Mouse (Mus musculus) right cerebral cortex, adult 18-20 months (tissue): ENCODE measurements around the gene Slc25a12.
A peak's percentile ranks its signal among the peaks of the same experiment; 100 is the strongest.
"Not testable (repeated sequence)": the region's sequence is repeated elsewhere in the genome, so short reads cannot be mapped to it uniquely, and the experiment has no call there.

Experiments used
- DNase-seq: peaks from one replicate; pipeline ENCODE4 v3.0.0; 2022; ENCODE audit warnings: mixed read lengths

Gene Slc25a12

GRCm38 (mm10) chr2:71367125-71367880, at the start of gene Slc25a12:
Gene Slc25a12 (minus strand): TSS chr2:71367749.
- peak; percentile 79 for DNase-seq

GRCm38 (mm10) chr2:71405613-71406012, 38.1 kb upstream of the Slc25a12 start:
- DNase-seq: no peak

DNA sequence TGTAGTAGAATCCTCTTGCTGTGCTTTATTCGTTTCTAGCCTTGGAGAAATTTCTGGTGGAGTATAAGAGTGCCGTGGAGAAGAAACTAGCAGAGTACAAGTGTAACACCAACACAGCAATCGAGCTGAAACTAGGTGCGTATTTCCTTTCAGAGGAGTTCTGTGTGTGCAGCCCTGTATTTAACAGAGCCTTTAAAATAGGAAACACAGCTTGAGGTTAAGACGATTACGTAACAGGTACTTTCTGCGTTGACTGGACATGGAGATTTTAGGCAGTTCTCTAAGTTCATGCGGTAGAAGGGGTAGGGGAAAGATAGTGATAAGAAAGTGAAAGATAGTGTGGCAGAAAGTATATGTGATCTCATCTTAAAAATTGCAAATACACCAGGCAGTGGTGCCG, 22.3 kb upstream of the Slc25a12 start:
- no peak for DNase-seq

- peak; percentile 97 for DNase-seq
Measured at GRCm38 (mm10) chr2:71388951-71389763, 21.6 kb upstream of the Slc25a12 start, which contains the start of gene Hat1. Gene Hat1 (plus strand): TSS chr2:71388958.

- no peak for DNase-seq
Measured at GRCm38 (mm10) chr2:71387766-71388165, 20.2 kb upstream of the Slc25a12 start.

DNA sequence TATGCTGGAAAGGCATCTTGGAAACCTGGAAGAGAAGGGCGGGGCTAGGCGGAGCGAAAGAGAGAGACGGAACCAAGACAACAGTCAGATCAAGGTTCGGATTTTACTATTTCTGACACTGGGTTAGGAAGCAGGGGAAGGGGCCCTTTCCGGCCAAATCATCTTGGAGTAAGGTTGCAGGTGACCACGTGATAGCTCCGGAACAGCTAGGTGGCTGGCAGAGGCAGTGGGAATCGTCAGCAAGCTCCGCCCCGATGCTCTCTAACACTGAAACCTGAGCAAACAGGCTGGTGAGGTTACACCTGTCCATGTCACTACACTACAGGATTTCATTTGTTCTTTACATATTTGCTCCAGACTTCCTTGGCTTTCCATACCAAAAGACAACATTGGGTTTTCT, 16.3 kb upstream of the Slc25a12 start:
- DNase-seq: no peak

DNA sequence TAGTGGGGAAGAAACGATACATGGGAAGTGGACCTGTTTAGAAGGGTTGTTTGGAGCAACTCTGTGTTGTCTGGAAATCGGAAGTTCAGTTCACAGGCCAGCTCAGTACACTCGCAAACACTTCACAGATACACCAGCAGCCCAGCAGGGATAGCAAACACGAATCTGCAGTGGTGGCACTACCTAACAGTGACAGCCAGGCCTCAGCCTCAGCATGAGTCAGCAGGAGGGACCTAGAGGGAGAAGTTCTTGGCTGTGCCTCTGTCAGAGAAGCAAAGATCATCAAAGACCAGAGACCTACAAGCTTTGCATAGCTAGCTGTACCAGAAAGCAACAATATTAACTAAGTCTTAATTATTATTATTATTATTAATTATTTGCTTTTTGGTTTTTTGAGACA, 14.4 kb upstream of the Slc25a12 start:
- no peak for DNase-seq

DNA sequence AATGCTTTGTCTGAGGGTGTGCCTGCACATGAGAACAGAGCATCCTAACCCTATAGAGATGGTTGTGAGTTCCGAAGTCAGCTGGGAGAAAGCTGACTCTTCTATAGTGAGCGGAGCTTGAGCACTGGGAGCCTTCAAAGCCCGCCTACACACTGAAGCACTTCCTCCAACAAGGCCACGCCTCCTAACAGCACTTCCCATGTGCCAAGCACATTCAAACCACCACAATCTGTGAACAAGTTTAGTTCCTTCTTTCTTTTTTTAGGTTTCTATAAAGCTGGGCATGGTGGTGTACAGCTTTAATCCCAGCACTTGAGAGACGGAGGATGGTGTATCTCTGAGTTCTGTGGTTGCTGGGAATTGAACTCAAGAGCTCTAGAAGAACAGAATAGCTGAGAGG, 9.9 kb upstream of the Slc25a12 start:
- DNase-seq: no peak

GRCm38 (mm10) chr2:71376433-71376906, 8.9 kb upstream of the Slc25a12 start:
- DNase-seq: no peak

- DNase-seq: no peak
Measured at GRCm38 (mm10) chr2:71374275-71375155, 7.0 kb upstream of the Slc25a12 start.

GRCm38 (mm10) chr2:71372261-71372660, 4.7 kb upstream of the Slc25a12 start:
- DNase-seq: not testable (repeated sequence)

- DNase-seq: peak; percentile 76
Measured at GRCm38 (mm10) chr2:71371790-71372189, 4.2 kb upstream of the Slc25a12 start.

DNA sequence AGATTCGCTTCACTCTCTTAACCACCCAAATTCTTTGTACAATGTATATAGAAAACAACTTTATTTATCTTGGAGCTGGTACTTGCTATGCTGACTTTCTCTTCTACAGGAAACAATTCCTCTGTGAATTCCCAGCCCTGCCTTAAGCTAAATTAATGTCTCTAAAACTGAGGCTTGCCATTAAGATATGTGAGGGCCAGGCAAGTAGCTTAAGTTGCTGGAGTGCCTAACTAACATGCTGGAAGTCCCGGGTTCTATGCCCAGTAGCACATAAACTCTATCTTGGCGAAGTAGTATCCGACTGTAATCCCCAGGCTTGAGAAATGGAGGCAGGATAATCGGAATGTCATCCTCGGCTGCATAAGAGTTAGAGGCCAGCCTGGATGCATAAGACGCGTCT, 537 bp upstream of the Slc25a12 start:
- no peak for DNase-seq

- DNase-seq: no peak
Measured at GRCm38 (mm10) chr2:71366618-71367124, 878 bp downstream of the Slc25a12 start.

GRCm38 (mm10) chr2:71360192-71360591, 7.4 kb downstream of the Slc25a12 start:
- DNase-seq: no peak

GRCm38 (mm10) chr2:71358347-71358746, 9.2 kb downstream of the Slc25a12 start:
- DNase-seq: no peak

- no peak for DNase-seq
Measured at GRCm38 (mm10) chr2:71354055-71354425, 13.5 kb downstream of the Slc25a12 start.

DNA sequence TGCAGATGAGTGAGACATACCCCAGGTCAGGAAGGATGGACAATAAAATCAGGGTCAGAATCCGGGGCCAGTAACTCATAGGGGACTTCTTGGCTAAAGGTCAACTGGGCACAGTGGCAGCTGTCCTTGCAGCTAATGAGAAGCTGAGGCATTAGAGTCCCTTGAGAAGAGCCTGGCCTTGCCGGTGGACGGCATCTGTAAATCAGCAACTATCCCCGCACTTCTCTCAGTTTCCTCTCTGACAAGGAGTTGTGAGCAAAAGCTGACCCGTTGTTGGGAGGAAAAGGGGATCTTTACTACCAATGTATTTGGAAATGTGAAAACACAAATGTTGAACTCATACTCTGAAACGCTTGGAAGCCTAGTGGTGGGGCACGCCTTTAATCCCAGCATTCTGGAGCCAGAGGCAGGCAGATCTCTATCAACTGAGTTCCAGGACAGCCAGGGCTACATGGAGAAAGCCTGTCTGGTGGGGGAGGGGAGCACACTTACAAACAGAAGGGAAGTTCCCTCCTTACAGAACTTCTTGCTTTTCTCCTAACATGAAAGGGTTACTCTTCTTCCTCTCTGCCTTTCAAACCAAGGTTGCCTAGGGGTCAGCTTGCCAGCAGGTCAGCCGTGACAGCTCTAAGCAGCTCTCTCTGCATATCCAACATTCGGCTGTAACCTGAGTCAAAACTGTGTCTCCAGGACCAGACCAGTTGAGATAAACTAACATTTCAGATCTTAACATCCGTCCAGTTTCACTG, 14.1 kb downstream of the Slc25a12 start:
- no peak for DNase-seq

DNA sequence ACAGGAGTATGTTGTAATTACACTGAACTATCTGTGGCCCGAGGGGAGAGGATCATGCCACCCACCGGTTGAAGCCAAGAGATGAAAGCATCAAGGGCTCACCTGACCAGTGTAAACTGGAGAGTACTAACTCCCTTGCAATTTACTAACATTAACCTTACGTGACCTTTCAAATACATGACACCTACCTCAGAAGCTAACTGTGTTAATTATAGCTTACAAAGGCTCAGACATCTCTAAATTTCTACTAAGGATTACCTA, 15.9 kb downstream of the Slc25a12 start:
- DNase-seq: no peak

DNA sequence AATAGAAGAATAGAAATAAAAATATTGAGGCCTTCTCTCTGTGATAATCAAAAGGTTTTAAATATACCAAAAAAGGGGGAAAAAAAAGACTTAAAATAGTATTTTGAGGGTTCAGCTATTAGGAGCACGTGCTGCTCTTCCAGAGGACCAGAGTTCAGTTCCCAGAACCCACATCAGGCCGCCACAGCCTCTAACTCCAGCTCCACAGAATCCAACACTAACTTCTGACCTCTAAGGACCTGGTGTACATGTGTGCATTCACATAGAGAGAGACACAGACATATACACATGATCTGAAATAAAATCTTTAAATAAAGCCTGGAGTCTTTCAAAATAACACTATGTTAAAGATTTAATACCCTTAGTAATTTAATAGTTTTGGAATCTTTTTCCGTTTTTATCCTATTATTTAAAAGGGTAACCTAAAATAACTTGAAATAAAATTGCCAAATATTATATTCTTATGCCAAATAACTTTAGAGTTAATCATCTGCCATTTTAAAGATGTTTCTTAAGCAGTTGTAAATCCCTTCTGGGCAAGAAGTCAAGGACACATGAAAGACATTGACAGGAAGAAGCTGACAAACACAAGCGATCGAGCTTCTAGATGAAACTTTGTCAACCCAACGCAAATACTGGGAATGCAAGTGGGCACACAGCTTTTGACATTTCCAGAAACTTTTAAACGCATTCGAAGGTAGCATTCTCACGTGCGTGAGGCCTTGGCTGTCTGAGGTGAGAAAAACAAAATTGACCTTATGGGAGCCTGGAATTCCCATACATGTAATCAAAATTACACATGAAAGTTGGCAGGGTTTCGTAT, 16.4 kb downstream of the Slc25a12 start:
- DNase-seq: no peak

GRCm38 (mm10) chr2:71350181-71350580, 17.4 kb downstream of the Slc25a12 start:
- no peak for DNase-seq
